Mouse (Mus musculus) heart, adult 9 months (tissue): ENCODE measurements around the gene Hdhd3.
A peak's percentile ranks its signal among the peaks of the same experiment; 100 is the strongest.

ENCODE experiments used
- DNase-seq, 2 experiments: peaks; one replicate each; pipeline ENCODE4 v3.0.0; 2022; ENCODE audit warnings: low spot score in 2 of 2

Gene Hdhd3

DNA sequence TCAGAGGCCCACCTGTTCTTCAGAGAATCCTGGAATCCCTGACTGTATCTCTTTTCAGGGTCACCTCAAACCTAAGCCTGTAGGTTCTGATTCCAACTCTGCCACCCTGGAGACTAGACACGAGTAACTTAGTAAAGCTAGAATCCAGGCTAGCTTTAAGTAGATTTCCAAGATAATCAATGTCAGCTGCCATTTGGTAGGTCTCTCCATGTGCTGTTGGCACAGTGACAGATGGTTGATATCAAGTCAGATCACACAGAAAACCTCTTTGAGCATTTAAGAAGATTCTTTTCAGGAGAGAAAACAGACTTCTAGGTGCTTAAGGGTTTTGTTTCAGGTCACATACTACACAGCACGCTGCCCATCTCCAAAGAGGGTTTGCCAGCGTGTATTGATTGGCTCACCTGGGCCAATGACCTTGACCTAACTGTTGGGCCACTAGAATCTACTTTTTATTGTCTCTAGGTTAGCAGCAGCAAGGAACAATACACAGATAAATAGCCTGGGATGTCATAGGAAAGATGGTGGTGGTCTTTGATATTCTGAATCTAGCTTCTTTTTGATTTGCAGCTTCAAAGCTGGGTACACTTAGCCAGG lies at the start of gene Hdhd3:
TSS of gene Hdhd3 (minus strand) at position 94 of the 597 bp plus-strand sequence.
- no peak for DNase-seq

DNA sequence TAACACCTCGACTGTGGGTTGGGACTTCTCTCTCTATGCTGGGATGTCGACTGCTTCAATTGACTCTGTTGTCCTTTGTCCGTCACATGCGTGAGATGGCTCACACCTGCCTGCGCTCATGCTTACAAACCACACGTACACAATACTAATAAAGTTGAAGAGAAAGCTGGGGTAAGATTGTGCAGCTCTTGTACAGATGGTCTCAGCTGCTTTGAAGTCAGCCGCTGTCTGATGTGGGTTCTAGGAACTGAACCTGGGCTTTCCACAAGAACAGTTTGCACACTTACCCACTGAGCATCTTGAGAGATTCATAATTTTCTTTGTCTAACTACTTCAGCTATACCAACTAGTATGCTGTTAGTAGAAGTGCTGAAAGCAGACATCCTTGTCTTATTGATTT lies 48.7 kb upstream of the Hdhd3 start:
- no peak for DNase-seq

DNA sequence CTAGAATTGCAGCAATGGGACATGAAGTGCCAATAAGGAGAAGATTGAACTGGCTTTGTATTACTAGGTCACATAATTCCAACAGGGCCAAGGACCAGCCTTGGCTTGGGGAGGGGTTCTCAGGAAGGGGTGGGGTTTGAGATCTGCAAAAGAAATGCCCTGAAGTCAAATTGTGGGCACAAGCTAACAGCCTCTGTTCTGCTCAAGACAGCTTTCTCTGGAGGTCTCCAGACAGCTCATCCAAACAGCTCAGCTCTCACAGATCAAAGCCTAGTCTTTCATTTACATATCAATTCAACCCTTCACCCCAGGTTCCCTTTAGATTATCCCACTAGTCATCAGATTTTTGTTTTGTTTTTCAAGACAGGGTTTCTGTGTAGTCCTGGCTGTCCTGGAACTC lies 41.5 kb upstream of the Hdhd3 start:
- DNase-seq = no peak

DNA sequence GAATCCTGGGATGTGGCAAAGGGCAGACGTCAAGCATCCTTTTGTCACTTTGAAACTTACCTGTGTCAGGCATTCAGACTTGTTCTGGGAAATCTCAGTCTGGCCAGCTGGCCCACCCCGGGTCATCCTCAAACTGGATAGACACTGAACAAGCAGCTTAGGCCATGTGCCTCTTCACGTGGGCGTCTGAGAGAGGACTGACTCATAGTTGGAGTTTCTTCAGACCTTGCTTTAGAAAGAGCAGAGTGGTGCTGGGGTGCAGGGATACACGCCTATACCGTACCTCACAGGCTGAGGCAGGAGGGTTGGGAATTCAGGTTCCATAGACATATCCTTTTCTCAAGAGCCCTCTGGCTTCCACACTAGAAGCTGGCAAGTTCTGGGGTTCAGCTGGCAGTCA lies 40.5 kb upstream of the Hdhd3 start:
- DNase-seq = no peak

DNA sequence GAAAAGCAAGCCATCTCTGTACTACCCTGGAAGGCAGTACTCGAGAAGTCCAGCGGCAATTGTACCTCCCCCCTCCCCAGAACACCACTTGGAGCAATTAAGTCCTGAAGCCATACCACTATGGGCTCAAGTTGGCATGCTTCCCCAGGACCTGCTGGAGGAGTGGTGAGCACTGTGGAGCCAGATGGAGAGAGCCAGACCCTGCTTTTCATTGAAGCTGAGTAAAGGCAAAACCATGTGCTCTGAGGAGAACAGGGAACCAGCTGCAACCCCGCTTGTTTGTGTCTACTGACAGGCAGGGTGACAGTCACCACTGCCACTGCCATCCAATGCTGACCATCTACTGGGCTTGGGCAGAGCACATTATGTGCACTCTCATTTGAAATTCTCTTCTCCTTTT lies 38.5 kb upstream of the Hdhd3 start:
- DNase-seq = no peak

DNA sequence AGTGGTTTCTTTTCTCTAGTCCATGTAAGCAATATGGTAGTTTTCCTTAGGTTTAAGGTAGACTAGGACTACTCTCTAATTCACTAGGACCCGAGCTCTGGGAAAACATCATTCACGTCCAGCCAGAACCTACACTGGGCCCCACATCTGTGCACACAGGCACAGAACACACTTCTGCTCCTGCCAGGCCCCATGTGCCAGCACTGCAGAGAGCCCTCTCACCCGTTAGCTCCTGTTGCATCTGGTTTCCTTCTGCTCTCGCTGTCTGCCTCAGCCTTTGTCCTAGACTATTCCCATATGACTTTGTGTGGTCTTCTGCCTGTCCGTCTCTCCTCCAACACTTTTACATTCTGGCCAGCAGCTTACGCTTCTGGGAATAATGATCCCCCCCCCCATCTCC lies 30.5 kb upstream of the Hdhd3 start:
- DNase-seq = no peak

DNA sequence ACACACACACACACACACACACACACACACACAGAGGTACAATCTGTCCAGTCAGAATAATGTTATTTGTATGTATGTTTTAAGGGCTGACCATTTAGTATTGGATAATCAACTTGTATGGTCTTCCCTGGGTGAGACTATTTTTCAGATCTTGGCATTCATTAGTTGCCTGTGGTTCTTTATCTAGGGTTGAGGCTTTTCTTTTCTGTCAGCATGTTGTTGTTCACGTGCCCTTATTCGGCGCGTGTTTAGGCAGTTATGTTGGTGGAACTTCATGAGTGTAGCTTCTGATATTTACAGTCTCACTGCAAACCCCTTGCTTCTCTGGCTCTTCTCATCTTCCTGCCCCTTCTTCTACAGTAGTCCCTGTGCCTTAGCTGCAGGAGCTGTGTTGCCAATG lies 24.4 kb upstream of the Hdhd3 start:
- no peak for DNase-seq

DNA sequence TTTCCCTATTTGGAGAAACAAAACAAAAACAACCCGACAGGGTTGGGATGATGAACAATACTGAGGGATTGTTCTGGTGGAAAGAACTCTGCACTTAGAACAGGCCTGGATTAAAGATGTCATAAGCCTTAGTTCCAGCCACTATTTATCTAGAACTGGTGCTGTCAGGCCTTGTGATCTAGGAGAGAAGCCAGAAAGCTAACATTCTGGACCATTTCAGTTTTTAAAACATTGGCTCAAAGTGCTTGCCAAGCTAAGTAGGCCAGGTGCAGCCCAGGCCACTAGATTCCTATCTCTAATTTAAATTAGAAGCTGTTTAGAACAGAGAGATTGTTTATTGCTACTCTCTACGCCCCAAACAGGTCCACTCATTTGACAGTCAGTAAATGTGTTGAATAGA lies 23.0 kb upstream of the Hdhd3 start:
- no peak for DNase-seq

DNA sequence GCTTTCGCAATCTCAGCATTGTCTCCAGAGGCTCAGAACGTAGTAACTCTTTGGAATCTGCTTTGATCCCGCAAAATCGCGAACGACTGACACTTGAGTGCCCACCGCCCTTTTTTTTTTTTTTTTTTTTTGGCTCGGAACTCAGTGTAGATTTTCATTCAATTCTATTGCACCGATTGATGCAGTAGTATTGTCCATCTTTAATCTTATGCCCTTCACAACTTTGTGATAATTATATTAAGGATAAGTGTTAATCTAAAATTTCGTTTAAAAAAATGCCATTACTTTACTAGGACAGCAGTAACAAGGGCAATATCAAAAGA lies 22.2 kb upstream of the Hdhd3 start:
- DNase-seq = no peak

DNA sequence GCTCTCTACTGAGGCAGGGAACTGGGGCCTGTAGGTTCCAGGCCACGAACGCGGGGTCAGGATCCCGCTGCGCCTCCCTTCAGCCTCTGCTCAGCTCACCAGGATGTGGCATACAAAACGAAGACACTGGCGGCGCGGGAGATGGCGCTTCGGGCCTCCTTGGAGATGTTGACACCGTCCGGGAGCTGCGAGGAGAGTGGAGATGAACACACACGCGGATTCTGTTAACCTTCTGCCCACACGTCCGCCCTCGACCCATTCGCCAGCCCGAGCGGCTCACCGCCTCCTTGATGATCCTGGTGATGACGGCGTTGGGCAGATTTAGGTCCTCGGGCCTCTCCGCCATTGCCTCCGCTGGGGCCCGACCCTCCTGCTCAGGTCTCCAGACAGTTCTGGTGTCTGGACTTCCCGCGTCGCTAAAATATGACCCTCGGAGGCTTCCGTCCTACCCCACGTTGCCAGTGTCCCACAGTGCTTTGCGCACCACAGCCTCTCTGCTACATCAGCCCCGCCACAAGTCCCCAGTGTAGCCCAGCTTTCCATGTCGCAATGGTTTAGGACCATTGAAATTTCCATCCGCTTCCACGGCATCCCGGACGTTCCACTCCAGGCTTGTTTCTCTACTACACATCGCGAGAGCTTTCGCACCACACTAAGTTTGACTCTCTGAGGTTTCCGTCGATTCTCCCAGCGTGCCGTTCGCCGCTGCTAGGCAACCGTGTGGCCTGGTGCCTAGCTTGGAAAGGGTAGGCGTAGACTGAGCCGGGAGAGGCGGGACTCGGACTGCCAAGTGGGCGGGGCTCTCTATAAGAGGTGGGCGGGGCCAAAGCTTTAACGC lies 21.6 kb upstream of the Hdhd3 start, which contains the start of the genes Pole3 and 4933430I17Rik:
TSS of gene Pole3 (minus strand) at position 418 of the 838 bp plus-strand sequence.
TSS of gene 4933430I17Rik (plus strand) at position 719 of the 838 bp plus-strand sequence.
- DNase-seq = peak; percentile 91 to 97

DNA sequence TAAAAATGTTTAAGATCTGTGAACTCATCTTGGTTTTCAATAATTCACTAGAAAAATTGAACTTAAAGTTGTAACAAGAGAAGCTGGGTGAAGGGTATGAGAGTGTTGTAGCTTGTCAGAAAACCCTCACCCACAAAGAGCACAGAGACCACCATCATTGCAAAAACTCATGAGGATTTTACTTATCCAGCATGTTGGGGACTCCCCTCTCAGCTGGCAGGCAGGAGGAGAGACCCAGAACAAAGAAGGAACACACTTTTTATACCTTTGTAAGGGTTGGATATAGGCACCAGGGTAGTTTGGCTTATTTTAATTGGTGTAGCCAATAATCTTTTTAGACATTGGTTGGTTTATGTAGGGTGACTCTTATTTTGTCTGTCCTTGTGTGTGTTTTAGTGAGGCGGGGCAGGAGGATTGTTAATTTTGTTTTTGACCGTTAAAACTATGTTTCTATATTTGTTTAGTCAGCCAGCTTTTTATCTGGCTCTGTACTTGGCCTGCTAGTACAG lies 17.7 kb upstream of the Hdhd3 start:
- no peak for DNase-seq

DNA sequence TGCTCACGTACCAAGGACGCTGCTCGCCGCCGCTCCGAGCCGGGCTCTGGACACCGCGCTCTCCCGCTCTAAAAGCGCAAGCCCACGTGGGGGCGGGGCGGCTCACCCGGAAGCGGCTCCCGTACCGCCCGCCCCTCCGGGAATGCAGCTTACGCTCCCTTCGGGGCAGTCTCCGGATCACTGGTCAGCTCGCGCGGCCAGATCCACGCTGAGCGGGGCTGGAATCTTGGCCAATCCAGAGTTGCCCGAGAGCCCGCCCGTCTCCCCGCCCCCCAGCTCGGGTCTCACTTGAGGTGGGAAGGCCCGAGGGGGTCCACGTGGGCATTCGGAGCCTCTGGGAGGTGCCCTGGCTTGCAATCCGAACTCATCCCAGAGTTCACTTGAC lies 16.6 kb upstream of the Hdhd3 start, which contains the start of gene Alad:
TSS of gene Alad (minus strand) at position 70 of the 385 bp plus-strand sequence.
- peak; percentile 92 for DNase-seq

DNA sequence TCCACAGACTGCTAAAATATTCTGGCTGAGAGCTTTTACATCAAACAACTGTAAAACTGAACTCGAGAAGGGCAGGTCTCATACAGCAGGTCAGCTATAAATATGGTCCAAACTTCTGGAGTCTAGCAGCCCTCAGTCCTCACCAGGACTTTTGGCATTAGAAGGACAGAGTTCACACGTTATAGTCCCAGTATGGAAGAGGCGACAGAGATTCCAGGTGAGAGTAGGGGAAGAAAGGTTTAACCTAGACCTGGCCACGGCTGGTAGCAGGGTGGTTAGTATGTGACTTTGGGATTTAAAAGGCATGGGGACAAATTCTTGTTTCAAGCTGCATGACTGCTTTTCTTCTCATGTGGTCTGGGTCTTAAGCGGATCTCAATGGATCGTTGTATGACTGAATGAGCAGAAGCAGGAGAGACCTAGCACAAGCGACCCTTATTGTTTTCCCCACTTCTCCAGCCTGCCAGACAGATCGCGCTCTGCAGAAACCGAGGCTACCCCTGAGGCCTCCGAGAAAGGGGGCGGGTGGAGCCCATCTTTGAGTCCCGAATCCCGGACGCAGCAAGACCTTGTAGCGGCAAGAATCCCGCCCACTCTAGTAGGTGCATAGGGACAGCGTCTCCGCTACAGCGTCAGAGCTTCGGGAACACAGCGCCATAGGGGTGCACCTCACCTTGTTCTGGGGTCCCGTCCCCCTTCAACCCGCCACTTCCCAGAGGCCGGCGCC lies 16.0 kb upstream of the Hdhd3 start:
- no peak for DNase-seq

DNA sequence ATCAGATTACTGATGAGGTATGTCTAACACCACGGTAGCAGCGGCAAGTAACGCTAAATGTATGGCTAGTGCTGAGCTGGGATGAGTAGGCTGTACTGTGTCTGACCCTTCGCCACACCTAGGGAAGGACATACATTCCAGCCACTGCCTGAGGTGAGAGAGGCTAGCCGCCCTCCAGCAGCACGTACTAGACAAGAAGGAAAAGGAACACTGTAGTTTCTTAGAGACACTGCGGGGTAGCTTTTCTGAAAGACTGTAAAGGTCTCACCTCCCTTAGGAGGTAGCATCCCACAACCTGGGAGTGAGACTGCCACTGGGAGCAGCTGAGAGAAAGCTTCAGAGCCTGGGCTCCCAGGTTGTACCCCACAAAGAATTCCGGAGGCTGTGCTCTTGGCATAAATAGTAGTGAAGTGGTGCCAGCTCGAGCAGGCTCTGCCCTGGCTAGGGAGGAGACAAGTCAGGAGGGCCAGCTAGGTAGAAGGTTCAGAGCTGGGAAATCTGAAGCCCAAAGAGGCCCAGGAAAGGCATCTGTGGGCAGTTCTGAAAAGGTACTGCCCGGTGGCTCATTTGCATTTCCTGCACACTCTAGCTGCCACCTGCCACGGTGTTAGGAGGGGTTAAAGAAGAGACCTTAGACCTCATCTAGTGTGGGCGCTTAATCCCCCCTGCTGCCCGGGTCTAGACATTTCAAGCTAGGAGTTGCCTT lies 15.3 kb upstream of the Hdhd3 start:
- DNase-seq = peak; percentile 52 to 61

DNA sequence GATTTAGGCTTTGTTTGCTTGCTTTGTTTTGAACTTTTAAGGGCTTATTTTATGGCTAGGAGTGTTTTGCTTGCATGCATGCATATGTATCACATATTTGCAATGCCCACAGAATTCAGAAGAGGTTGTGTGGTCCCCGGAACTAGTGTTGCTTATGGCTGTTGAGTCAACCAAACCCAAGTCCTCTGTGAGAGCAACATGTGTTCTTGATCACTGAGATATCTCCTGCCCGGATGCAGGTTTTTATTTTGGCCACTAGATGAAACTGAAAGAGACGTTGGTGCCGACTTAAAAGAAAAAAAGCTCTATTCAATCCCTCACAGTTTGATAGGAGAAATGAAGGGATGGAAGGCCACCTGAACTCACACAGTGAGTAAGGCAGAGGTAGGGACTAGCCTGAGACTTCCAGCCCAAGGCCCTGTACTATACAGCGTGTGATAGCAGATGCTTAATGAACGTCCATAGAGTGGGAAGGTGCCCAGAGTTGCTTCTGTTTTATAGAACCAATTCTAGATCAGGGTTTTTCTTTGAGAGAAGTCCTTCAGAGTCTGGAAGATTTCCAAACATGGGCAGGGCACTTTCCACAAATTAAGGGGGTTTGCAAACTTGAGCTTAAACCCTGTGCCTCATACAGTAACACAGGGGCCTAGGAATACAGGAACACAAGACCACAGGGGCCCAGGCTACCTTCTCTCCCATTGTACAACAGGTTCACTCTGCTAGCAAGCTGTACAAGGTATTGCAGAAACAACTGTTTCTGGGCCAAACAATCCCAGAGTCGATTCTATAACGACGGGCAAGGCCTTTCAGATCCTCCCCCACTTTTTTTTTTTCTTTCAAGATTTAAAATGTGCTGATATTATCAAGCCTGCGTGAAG lies 14.5 kb upstream of the Hdhd3 start:
- no peak for DNase-seq

DNA sequence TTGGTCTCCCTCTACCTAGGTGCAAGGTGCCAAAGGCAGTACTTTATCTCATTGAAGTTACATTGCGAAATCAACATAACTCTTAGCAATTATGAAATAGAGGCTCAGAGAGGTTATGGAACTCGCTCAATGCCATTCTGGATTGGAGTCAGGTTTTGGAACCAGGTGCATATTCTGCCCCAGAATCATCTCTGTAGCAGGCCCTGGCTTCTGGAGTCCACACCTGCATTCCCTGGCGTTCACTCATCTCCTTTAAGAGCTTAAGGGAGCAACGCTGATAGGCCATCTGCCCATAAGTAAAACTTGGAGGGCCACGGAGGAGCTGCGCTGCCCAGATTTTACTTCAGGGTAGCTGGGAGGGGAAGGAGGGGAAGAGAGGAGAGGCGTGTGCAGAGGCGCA lies 13.8 kb upstream of the Hdhd3 start:
- no peak for DNase-seq

DNA sequence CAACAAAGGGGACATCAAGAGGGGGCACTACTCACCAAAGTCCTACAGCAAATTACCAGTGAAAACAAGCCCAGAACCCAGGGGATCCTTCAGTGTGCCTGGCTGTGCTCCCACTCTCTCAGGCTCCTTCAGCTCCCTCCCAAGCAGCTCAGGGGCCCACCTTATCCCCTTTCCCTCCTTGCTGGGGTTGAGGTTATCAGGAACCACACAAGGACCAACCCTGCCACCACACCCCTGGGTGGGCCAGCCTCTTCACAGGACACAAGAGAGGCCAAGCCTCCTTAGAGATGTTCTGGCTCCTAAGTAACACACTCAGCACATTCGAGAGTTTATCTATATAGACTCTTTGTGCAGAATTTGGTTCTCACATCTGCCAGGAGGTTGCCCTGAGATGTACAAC lies 13.3 kb upstream of the Hdhd3 start:
- no peak for DNase-seq

DNA sequence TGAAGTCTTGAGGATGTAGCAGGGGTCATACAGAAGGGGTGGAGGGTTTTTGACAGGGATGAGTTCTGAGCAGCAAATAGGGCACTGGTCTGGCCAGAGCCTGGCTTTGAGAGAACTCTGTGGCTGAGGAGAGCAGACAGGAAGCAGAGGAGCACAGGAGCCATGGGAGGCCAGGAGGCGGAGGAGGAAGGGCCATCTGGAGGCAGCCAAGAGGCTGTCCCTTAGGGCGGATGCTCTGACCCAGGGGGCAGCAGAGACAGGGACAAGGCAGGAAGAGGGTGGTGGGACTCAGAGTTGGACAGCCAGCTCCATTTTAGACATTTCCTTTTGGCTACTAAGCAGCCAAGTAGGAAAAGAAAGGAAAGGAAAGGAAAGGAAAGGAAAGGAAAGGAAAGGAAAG lies 12.8 kb upstream of the Hdhd3 start:
- peak; percentile 72 to 81 for DNase-seq

DNA sequence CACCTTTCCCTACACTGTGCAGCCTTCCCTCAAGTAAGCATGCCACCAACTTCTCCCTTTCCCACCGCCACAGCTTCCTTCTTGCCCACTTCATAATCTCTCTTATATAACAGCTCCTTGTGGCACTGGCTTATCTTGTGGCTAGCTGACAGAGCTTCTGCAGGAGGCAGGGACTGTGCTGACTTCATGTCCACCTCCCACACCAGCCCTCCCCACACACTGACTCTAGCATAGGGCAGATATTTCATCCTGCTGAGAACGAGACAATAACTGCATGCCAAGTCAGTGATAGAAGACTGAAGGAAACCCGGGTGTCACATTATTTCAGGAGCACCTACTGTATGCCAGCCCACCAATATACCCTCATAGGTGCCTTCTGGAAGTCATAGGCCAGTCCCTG lies 12.2 kb upstream of the Hdhd3 start:
- DNase-seq = no peak

DNA sequence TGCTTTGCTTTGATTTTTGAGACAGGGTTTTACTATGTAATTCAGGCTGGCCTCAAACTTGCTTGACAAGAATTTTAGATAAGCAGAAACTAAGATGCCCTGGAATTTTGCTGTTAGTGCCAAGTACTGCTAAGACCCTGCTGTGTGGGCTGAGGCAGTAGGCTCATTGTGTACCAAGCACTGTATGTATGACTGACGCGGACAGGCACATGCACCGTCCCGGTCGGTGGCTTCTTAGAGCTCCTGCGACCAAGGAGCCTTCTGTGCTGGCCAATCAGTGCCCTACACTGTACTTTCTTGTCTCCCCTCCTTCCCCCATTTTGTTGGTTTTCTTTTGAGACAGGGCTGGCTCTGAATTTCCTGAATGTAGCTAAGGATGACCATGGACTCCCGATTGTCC lies 11.7 kb upstream of the Hdhd3 start:
- no peak for DNase-seq

DNA sequence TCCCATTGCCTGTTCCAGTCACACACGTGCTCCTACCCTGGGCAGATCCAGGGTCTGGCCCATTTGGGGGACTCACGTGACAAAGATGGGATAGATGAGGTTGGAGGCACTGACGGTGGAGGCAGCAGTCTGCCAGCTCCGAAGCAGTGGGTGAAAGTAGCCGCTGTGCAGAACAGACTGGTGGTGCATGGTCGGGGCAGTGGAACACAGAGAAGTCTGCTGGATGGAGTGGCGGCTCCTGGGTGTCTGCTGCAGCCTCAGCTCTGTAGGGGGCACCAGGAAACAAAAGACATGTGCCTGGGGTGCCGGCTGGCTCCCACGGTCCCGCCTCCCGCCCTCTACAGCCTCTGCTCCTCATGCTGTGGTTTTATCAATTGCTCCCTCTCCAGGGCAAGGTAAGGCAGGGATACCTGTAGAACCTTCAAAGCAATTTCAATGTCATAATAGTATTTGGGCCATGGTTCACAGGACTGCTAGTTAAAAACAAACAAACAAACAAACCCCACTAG lies 10.8 kb upstream of the Hdhd3 start:
- DNase-seq = no peak
